Mouse (Mus musculus) MEL (cell line): Measurements from ENCODE around the gene Kcnk3. TPM values are rescaled to one million over a fixed set of nuclear protein-coding genes. Genes with fewer than 3 reads are reported as not detected.

Experiments
- DNase-seq: peaks from one replicate; pipeline ENCODE4 v3.0.0; 2011; ENCODE audit warnings: low read depth, low spot score
- H3K27ac ChIP-seq: 2 replicates; pipeline ENCODE4 v1.5.1; 2012; ENCODE audit warnings: low read depth, mild to moderate bottlenecking, control low read depth, low read length, moderate library complexity; ENCODE audit not compliant: control insufficient read depth
- H3K27me3 ChIP-seq, 2 experiments: fragments of 150-350 bp in 1 of 2; sonication (generic) in 1 of 2; 2 replicates each; pipeline ENCODE4 v1.6.1; 2012; ENCODE audit warnings: low read length in 2 of 2, mild to moderate bottlenecking in 2 of 2, improper control_type of control experiment in 1 of 2, moderate library complexity in 1 of 2; ENCODE audit not compliant: insufficient read depth in 2 of 2, control insufficient read depth in 1 of 2
- H3K36me3 ChIP-seq, 2 experiments: 2 replicates each; pipeline ENCODE4 v1.6.1; 2012 to 2014; ENCODE audit warnings: low read length in 2 of 2, improper control_type of control experiment in 1 of 2, inconsistent platforms in 1 of 2, mild to moderate bottlenecking in 1 of 2; ENCODE audit not compliant: insufficient read depth in 2 of 2, control insufficient read depth in 1 of 2
- H3K4me1 ChIP-seq, 2 experiments: fragments of 150-350 bp in 1 of 2; sonication (generic) in 1 of 2; 2 replicates each; pipeline ENCODE4 v1.6.1; 2012; ENCODE audit warnings: low read length in 2 of 2, improper control_type of control experiment in 1 of 2, mild to moderate bottlenecking in 1 of 2; ENCODE audit not compliant: insufficient read depth in 2 of 2, control insufficient read depth in 1 of 2
- H3K4me3 ChIP-seq, 2 experiments: fragments of 150-350 bp in 1 of 2; sonication (generic) in 1 of 2; 2 replicates each; pipeline ENCODE4 v1.5.1; 2012; ENCODE audit warnings: low read depth in 2 of 2, low read length in 2 of 2, mild to moderate bottlenecking in 2 of 2, moderate library complexity in 2 of 2, control low read depth in 1 of 2, improper control_type of control experiment in 1 of 2; ENCODE audit not compliant: control insufficient read depth in 1 of 2, insufficient read depth in 1 of 2
- H3K79me2 ChIP-seq: 2 replicates; pipeline ENCODE4 v1.6.1; 2012; ENCODE audit warnings: mild to moderate bottlenecking, low read length, moderate library complexity; ENCODE audit not compliant: control insufficient read depth, poor library complexity, insufficient read depth
- H3K9ac ChIP-seq: 2 replicates; pipeline ENCODE4 v1.6.1; 2012; ENCODE audit warnings: low read depth, mild to moderate bottlenecking, control low read depth, low read length, moderate library complexity; ENCODE audit not compliant: control insufficient read depth, poor library complexity, severe bottlenecking
- H3K9me3 ChIP-seq: fragments of 150-350 bp; sonication (generic); replicated peaks from 2 replicates; pipeline ENCODE4 v1.6.1; 2012; ENCODE audit warnings: mild to moderate bottlenecking, low read length, improper control_type of control experiment, moderate library complexity; ENCODE audit not compliant: insufficient read depth
- CHD1 ChIP-seq: IDR thresholded peaks from 2 replicates; pipeline ENCODE4 v1.6.1; 2012; ENCODE audit warnings: low read depth, mild to moderate bottlenecking, inconsistent platforms, low read length, improper control_type of control experiment
- CTCF ChIP-seq, 3 experiments: IDR thresholded peaks in 2 of 3; conservative IDR thresholded peaks in 1 of 3; 2 replicates each; pipeline ENCODE4 v1.5.1; 2011 to 2012; ENCODE audit warnings: low read length in 3 of 3, low read depth in 2 of 3, mild to moderate bottlenecking in 2 of 3, improper control_type of control experiment in 1 of 3, inconsistent platforms in 1 of 3, mixed read lengths in 1 of 3, moderate library complexity in 1 of 3; ENCODE audit not compliant: control insufficient read depth in 1 of 3, insufficient read depth in 1 of 3, poor library complexity in 1 of 3, severe bottlenecking in 1 of 3
- JUND ChIP-seq: IDR thresholded peaks from 2 replicates; pipeline ENCODE4 v1.6.1; 2011; ENCODE audit warnings: low read depth, mild to moderate bottlenecking, improper control_type of control experiment, low read length
- MAZ ChIP-seq: IDR thresholded peaks from 2 replicates; pipeline ENCODE4 v1.6.1; 2012; ENCODE audit warnings: low read depth, mild to moderate bottlenecking, inconsistent platforms, low read length, improper control_type of control experiment
- MEF2A ChIP-seq: IDR thresholded peaks from 2 replicates; pipeline ENCODE4 v1.6.1; 2014; ENCODE audit warnings: low read depth, mild to moderate bottlenecking, inconsistent platforms, low read length, improper control_type of control experiment; ENCODE audit not compliant: poor library complexity, insufficient replicate concordance, severe bottlenecking; ENCODE audit errors: extremely low read depth
- MYC ChIP-seq: IDR thresholded peaks from 2 replicates; pipeline ENCODE4 v1.6.1; 2011; ENCODE audit warnings: low read depth, mild to moderate bottlenecking, low read length, improper control_type of control experiment, moderate library complexity
- UBTF ChIP-seq: IDR thresholded peaks from 2 replicates; pipeline ENCODE4 v1.6.1; 2012; ENCODE audit warnings: low read depth, mild to moderate bottlenecking, inconsistent platforms, low read length, improper control_type of control experiment, moderate library complexity, borderline replicate concordance; ENCODE audit not compliant: insufficient read depth
- USF2 ChIP-seq, 2 experiments: IDR thresholded peaks; 2 replicates each; pipeline ENCODE4 v1.6.1; 2011 to 2012; ENCODE audit warnings: improper control_type of control experiment in 2 of 2, low read length in 2 of 2, borderline replicate concordance in 1 of 2, inconsistent platforms in 1 of 2, low read depth in 1 of 2, mild to moderate bottlenecking in 1 of 2; ENCODE audit not compliant: insufficient read depth in 1 of 2
- ZKSCAN1 ChIP-seq: IDR thresholded peaks from 2 replicates; pipeline ENCODE4 v1.6.1; 2012; ENCODE audit warnings: low read depth, mild to moderate bottlenecking, inconsistent platforms, low read length, improper control_type of control experiment, moderate library complexity
- polyA plus RNA-seq, 2 experiments: library from polyadenylated mRNA; stranded (reverse) in 1 of 2; unstranded in 1 of 2; fragments of >175 nt in 1 of 2; fragments of >200 nt in 1 of 2; gene quantifications; 2 replicates each; pipeline versions ENCODE4 v1.2.1 to v1.2.4; 2012; ENCODE audit warnings: low replicate concordance in 2 of 2, low read depth in 1 of 2; ENCODE audit not compliant: insufficient read length in 2 of 2, insufficient read depth in 1 of 2, missing spikeins in 1 of 2
- total RNA-seq: library from RNA; depleted of rRNA; stranded (reverse); fragments of 300-350 nt; gene quantifications from 2 replicates; pipeline ENCODE4 v1.2.3, GENCODE M21; 2012

Kcnk3 gene
- total and polyA plus RNA-seq, 3 experiments: not detected

DNA sequence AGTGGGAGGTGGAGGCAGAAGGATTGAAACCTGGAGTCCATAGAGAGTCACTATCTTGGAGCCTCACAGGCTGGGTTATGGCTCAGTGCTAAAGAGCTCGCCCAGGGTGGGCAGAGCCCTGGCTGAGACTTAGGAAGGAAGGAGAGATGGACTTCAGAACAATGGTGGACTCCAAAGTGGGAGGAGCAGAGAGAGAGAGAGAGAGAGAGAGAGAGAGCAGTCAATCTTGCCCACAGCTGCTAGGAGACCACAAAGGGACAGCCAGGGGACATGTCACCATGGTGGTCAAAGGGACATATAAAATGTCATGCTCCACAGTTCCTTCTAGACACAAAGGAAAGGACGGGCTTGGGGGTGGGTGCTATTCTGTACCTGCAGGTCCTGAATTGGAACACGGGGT lies 15.3 kb downstream of the Kcnk3 start:
- H3K9ac ChIP-seq: no peak overlapping the region
- TF ChIP-seq CHD1: no peak
- TF ChIP-seq CTCF (IDR thresholded peaks at IDR 0.05 in 2 of 3, conservative IDR thresholded peaks at IDR 0.05 in 1 of 3; ENCODE audit: control insufficient read depth in 1 of 3, insufficient read depth in 1 of 3, low read depth in 2 of 3, low read length in 3 of 3, poor library complexity in 1 of 3, severe bottlenecking in 1 of 3): no peak
- no peaks in the 10 kb centered on the region for H3K9me3 ChIP-seq
- peaks cover 33 to 39% of the 10 kb centered on the region in 2 experiments for H3K27me3 ChIP-seq
- no peak overlapping the region for H3K4me3 ChIP-seq
- H3K79me2 ChIP-seq: no peaks in the 10 kb centered on the region
- no peaks in the 10 kb centered on the region for H3K4me1 ChIP-seq
- no peak for DNase-seq
- H3K27ac ChIP-seq: no peak overlapping the region
- H3K36me3 ChIP-seq: no peaks in the 10 kb centered on the region

DNA sequence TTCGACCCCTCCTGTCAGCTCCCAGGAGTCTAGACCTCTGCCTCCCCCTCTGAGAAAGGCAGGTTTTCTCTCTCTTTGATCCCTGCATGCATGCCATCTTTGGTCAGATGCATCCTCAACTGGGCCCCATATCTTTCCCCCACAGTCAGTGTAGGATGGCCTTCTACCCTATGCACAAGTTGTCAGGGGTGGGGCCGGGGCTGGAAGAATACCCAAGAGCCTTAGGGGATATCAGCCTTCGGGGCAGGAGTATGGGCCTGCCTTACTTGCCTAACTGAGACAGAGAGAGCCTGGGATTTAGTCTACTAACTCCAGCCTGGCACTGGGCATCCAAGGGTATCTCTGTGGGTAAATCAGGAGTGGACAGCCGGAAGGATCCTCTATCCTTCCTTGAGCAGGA lies 16.0 kb downstream of the Kcnk3 start:
- no peak overlapping the region for H3K9ac ChIP-seq
- H3K79me2 ChIP-seq: no peaks in the 10 kb centered on the region
- no peak for TF ChIP-seq UBTF
- TF ChIP-seq ZKSCAN1: no peak
- no peak for TF ChIP-seq MEF2A
- no peaks in the 10 kb centered on the region for H3K36me3 ChIP-seq
- no peak overlapping the region for H3K27ac ChIP-seq
- H3K27me3 ChIP-seq: peaks cover 27 to 36% of the 10 kb centered on the region in 2 experiments
- no peak overlapping the region for H3K4me3 ChIP-seq
- no peak for DNase-seq
- no peaks in the 10 kb centered on the region for H3K9me3 ChIP-seq
- no peaks in the 10 kb centered on the region for H3K4me1 ChIP-seq

- H3K4me1 ChIP-seq: no peaks in the 10 kb centered on the region
- no peak for TF ChIP-seq MAZ
- TF ChIP-seq MYC: no peak
- TF ChIP-seq MEF2A: no peak
- TF ChIP-seq JUND: no peak
- no peak for TF ChIP-seq USF2 (IDR thresholded peaks at IDR 0.05; ENCODE audit: borderline replicate concordance in 1 of 2, insufficient read depth in 1 of 2, low read depth in 1 of 2, low read length in 2 of 2)
- H3K27ac ChIP-seq: no peak overlapping the region
- H3K4me3 ChIP-seq: no peak overlapping the region
- H3K79me2 ChIP-seq: no peaks in the 10 kb centered on the region
- H3K9ac ChIP-seq: no peak overlapping the region
- H3K27me3 ChIP-seq: peaks cover 19 to 31% of the 10 kb centered on the region in 2 experiments
- H3K9me3 ChIP-seq: no peaks in the 10 kb centered on the region
- no peaks in the 10 kb centered on the region for H3K36me3 ChIP-seq
- no peak for DNase-seq
These were observed 16.8 kb downstream of the Kcnk3 start for GRCm38 (mm10) chr5:30604769-30605188.
